Mouse (Mus musculus): ENCODE measurements around the gene 1500011B03Rik. TPM values are rescaled to one million over a fixed set of nuclear protein-coding genes. Genes with fewer than 3 reads are reported as not detected.
A peak's percentile ranks its signal among the peaks of the same experiment; 100 is the strongest.

The 1500011B03Rik gene
- polyA plus RNA-seq, 1 experiment from 2014 or later: 250 TPM

DNA sequence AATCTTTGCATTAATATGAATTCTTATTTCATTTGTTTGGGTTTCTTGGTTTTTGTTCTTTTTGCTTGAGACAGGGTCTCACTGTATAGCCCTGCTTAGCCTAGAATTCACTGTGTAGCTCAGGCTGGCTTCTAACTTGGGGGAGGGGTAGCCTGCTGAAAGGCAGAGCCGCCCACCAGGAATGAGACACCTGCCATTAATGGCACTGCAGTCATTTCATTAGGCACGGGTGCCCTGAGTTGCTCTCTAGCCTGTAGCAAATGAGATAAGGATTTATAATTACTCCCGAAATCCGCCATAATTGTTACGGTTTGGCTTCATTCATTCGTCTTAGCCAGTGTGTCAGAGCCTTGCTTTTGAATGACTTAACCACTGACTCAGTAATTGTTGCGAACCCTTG is 47.1 kb downstream of the 1500011B03Rik start:
- H3K36me3 ChIP-seq (ENCODE audit: control insufficient read depth, insufficient read depth): no peaks in the 10 kb centered on the region
- H3K4me1 ChIP-seq (replicated peaks; ENCODE audit: control insufficient read depth, insufficient read depth, low read length): peaks cover 39% of the 10 kb centered on the region
- H3K4me2 ChIP-seq (ENCODE audit: low read length): peak overlapping the region; percentile 98
- no peak for ATAC-seq
- H3K27ac ChIP-seq (ENCODE audit: low read length): no peak overlapping the region
- WGBS: 44% methylated on average over 7 of the region's 7 CpGs
- no peaks in the 10 kb centered on the region for H3K9me3 ChIP-seq (ENCODE audit: control insufficient read depth, low read length)
- H3K9ac ChIP-seq (replicated peaks; ENCODE audit: low read depth, low read length): no peak overlapping the region
- peak overlapping the region; percentile 98 for H3K4me3 ChIP-seq (replicated peaks; ENCODE audit: low read length)
- no peaks in the 10 kb centered on the region for H3K27me3 ChIP-seq (replicated peaks; ENCODE audit: control insufficient read depth, insufficient read depth, low read length)

DNA sequence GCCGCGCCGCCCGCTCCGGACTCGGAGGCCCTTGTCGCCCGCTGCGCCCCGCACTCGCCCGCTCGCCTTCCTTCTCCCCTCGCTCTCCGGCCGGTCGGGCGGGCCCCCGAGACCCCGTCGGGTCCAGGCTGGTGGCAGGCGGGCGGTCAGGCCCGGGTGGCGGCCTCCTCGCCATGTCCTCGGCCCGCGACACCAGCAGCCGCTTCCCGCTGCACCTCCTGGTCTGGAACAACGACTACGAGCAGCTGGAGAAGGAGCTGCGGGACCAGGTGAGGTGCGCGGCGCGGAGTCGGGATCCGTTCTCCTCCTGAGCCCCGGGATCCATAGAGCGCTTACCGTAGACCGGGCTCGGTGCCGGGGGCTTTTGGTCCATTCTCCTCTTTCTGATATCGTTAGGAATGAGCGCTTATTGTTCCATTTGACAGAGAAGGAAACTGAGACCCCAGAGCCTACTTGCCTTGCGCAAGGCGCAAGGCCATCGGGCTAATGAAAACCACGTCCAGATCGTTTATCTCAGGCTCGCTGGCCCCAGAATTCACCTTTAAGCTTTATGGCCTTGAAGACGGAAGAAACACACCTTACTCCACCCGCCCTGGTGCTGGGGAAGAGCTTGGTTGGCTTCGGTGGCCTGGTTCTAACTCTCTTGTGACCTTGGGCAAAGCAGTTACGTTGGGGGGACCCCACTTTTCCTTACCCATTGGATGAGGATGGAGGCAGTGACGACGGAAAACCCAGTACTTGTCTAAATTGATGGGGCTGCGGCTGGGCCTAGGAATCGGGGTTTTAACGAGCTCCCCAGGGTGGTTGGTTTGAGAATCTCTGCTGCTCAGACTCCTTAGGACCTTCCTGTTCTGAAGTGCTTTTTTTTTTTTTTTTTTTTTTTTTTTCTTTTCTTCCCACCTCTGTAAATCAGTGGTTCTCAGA is 48.0 kb downstream of the 1500011B03Rik start, which contains the start of gene Git2:
TSS of gene Git2 (minus strand) at position 462 of the 924 bp plus-strand sequence.
- peak within 1 kb of the TSS; percentile 77 for H3K9ac ChIP-seq (replicated peaks; ENCODE audit: low read depth, low read length)
- H3K36me3 ChIP-seq (ENCODE audit: control insufficient read depth, insufficient read depth): no peaks in the 10 kb centered on the region
- no peak for ATAC-seq
- peaks cover 39% of the 10 kb centered on the region for H3K4me1 ChIP-seq (replicated peaks; ENCODE audit: control insufficient read depth, insufficient read depth, low read length)
- peak within 1 kb of the TSS; percentile 89 for H3K27ac ChIP-seq (ENCODE audit: low read length)
- H3K27me3 ChIP-seq (replicated peaks; ENCODE audit: control insufficient read depth, insufficient read depth, low read length): no peaks in the 10 kb centered on the region
- H3K4me2 ChIP-seq (ENCODE audit: low read length): peak within 1 kb of the TSS; percentile 98
- no peaks in the 10 kb centered on the region for H3K9me3 ChIP-seq (ENCODE audit: control insufficient read depth, low read length)
- 1% methylated on average over 62 of the region's 63 CpGs for WGBS
- peak within 1 kb of the TSS; percentile 98 for H3K4me3 ChIP-seq (replicated peaks; ENCODE audit: low read length)

DNA sequence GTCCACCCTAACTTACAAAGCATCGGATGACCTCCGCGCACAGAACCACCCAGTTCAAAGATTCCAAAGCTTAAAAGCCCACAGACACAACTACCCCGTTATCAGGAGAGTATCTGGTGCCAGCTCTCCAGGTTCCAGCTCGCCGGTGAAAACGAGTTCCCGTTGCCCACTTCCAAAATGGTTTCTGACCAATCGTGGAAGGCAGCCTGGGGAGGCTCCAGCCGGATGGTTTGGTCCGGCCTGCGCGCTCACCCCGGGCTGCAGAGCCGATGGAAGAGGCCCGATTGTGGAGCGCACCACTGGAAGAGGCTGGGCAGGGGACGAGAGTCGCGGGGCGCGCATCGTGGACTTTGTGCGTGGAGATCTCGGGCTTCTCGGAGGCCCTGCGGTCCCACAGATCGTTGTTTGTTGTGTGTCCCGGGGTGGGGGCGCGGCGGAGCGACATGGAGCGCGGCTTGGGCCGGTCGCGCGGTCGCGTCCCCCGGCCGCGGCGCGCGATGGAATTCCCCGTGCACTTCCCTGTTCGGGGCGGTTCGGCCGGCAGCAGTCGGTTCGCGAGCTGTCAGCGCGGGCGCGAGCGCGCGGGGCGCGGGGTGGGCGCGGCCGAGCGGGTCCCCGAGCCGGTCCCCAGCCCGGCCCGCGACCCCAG is 48.7 kb downstream of the 1500011B03Rik start, which contains the start of gene Ankrd13a:
TSS of gene Ankrd13a (plus strand) at position 275 of the 649 bp plus-strand sequence.
- Histone ChIP-seq H3K27me3 (replicated peaks; ENCODE audit: control insufficient read depth, insufficient read depth, low read length) (no peaks in the 10 kb centered on the region), H3K9me3 (ENCODE audit: control insufficient read depth, low read length) (no peaks in the 10 kb centered on the region), H3K4me3 (replicated peaks; ENCODE audit: low read length) (peak within 1 kb of the TSS; percentile 98), H3K4me2 (ENCODE audit: low read length) (peak within 1 kb of the TSS; percentile 98), H3K4me1 (replicated peaks; ENCODE audit: control insufficient read depth, insufficient read depth, low read length) (peaks cover 39% of the 10 kb centered on the region), H3K36me3 (ENCODE audit: control insufficient read depth, insufficient read depth) (no peaks in the 10 kb centered on the region), H3K27ac (ENCODE audit: low read length) (peak within 1 kb of the TSS; percentile 89), H3K9ac (replicated peaks; ENCODE audit: low read depth, low read length) (peak within 1 kb of the TSS; percentile 77)
- peak; percentile 90 for ATAC-seq
- WGBS: under 1% methylated on average over 49 of the region's 73 CpGs

DNA sequence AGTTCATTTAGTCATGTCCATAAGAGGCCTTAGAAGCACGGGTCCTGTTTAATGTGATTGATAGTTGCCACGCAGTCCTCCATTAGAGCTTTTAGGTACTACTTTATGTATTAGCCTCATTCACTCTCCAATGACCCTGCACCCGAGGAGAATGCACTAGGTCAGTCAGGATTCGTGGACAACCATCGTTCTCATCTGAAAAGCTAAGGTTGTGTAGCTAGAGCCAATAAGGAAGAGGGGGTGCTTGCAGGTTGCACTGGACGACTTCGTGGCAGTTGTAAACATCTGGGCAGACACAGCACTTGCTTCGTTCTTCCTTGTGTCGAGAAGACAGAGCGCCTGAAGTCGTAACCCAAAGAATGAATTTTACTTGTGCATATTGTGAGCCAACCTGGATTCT is 49.5 kb downstream of the 1500011B03Rik start:
- ATAC-seq: no peak
- Histone ChIP-seq H3K27me3 (replicated peaks; ENCODE audit: control insufficient read depth, insufficient read depth, low read length) (no peaks in the 10 kb centered on the region), H3K4me1 (replicated peaks; ENCODE audit: control insufficient read depth, insufficient read depth, low read length) (peaks cover 39% of the 10 kb centered on the region), H3K9ac (replicated peaks; ENCODE audit: low read depth, low read length) (peak overlapping the region; percentile 77), H3K9me3 (ENCODE audit: control insufficient read depth, low read length) (no peaks in the 10 kb centered on the region), H3K27ac (ENCODE audit: low read length) (peak overlapping the region; percentile 89), H3K4me2 (ENCODE audit: low read length) (peak overlapping the region; percentile 98), H3K36me3 (ENCODE audit: control insufficient read depth, insufficient read depth) (no peaks in the 10 kb centered on the region), H3K4me3 (replicated peaks; ENCODE audit: low read length) (peak overlapping the region; percentile 98)
- 1% methylated on average over 11 of the region's 11 CpGs for WGBS

DNA sequence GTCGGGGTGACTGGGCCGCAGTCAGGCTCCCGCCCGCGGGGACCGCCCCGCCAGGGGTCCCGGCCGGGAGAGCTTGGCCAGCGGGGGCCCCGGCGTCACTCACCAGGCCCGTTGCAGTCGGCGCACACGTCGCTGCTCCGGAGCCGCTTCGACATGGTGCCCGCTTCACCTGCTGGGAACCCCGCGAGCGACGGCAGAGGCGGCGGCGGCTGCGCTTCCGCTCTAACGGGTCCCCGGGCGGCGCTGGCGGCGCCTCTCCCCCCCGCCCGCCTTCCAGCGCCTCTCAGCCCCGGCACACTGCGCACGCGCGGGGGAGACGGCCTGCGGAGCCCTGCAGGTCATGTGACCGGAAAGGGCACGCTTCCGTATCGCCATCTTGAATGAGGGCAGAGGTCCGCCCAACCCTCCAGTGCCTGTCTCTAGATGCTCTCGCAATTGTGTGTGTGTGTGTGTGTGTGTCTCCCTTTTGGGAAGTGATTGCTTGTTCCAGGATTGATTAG is 50.0 kb downstream of the 1500011B03Rik start:
- Histone ChIP-seq H3K9ac (replicated peaks; ENCODE audit: low read depth, low read length) (peak overlapping the region; percentile 94), H3K27me3 (replicated peaks; ENCODE audit: control insufficient read depth, insufficient read depth, low read length) (no peaks in the 10 kb centered on the region), H3K4me1 (replicated peaks; ENCODE audit: control insufficient read depth, insufficient read depth, low read length) (peaks cover 39% of the 10 kb centered on the region), H3K36me3 (ENCODE audit: control insufficient read depth, insufficient read depth) (no peaks in the 10 kb centered on the region), H3K4me3 (replicated peaks; ENCODE audit: low read length) (peak overlapping the region; percentile 98), H3K27ac (ENCODE audit: low read length) (peak overlapping the region; percentile 89), H3K9me3 (ENCODE audit: control insufficient read depth, low read length) (no peaks in the 10 kb centered on the region), H3K4me2 (ENCODE audit: low read length) (peak overlapping the region; percentile 98)
- peak; percentile 75 for ATAC-seq
- under 1% methylated on average over 52 of the region's 52 CpGs for WGBS

DNA sequence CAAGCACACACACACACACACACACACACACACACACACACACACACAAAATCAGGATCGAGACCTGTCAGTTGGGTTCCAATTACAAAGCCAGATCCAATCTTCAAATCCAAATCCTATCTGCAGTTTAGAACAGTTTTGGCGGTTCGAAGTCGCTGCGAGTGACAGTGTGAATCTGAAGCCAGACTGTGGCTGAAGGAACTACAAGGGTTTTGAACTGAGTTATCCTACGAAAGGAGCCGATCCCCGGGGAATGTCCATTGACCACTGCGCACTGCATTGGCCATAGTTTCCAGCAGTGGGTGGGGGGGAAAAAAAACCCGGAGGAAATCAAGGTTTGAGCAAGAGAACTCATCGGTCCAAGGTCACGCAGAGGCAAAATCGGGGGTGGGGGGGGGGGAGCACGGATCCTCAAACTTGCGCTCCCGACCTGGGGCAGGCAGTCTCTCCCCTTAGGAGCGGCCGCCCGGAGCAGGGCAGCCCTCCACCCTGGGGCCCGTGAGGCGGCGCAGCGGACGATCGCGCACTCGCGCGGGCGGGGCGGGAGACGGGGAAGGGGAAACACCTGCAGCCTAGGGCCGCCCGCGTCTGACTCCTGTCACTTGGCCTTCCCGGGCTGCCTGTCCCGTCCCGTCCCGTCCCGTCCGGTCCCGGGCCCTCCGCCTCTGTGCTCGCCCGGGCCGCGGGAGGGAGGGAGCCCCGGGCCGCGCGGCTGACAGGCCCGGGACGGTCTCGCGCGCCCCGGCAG is 50.6 kb downstream of the 1500011B03Rik start:
- Histone ChIP-seq H3K27ac (ENCODE audit: low read length) (peak overlapping the region; percentile 75), H3K9me3 (ENCODE audit: control insufficient read depth, low read length) (no peaks in the 10 kb centered on the region), H3K9ac (replicated peaks; ENCODE audit: low read depth, low read length) (peak overlapping the region; percentile 94), H3K36me3 (ENCODE audit: control insufficient read depth, insufficient read depth) (no peaks in the 10 kb centered on the region), H3K4me3 (replicated peaks; ENCODE audit: low read length) (peak overlapping the region; percentile 98), H3K27me3 (replicated peaks; ENCODE audit: control insufficient read depth, insufficient read depth, low read length) (no peaks in the 10 kb centered on the region), H3K4me1 (replicated peaks; ENCODE audit: control insufficient read depth, insufficient read depth, low read length) (peaks cover 35% of the 10 kb centered on the region), H3K4me2 (ENCODE audit: low read length) (peak overlapping the region; percentile 87)
- ATAC-seq: peak; percentile 43
- 2% methylated on average over 48 of the region's 57 CpGs for WGBS

DNA sequence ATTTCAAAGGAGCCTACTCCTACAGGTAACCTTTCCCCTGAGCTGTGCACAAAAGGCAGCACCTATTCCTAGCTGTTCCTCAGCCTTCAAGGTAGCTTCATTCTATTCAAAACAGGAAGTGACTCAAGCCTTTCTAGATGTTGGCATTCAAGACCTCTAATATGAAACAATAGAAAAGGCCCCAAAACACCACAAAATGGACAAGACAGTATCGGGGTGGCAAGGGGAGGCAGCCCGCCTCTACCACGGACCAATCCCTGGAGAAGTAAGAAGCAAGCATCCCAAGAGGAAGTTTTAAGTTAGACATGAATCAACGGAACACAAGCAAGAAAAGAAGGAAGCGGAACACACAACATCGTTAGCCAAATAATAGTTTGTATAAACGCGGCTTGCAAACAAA is 51.5 kb downstream of the 1500011B03Rik start:
- Histone ChIP-seq H3K4me3 (replicated peaks; ENCODE audit: low read length) (peak overlapping the region; percentile 98), H3K4me2 (ENCODE audit: low read length) (peak overlapping the region; percentile 87), H3K27me3 (replicated peaks; ENCODE audit: control insufficient read depth, insufficient read depth, low read length) (no peaks in the 10 kb centered on the region), H3K9ac (replicated peaks; ENCODE audit: low read depth, low read length) (no peak overlapping the region), H3K4me1 (replicated peaks; ENCODE audit: control insufficient read depth, insufficient read depth, low read length) (peaks cover 31% of the 10 kb centered on the region), H3K36me3 (ENCODE audit: control insufficient read depth, insufficient read depth) (no peaks in the 10 kb centered on the region), H3K27ac (ENCODE audit: low read length) (no peak overlapping the region), H3K9me3 (ENCODE audit: control insufficient read depth, low read length) (no peaks in the 10 kb centered on the region)
- WGBS: 47% methylated on average over 8 of the region's 8 CpGs
- no peak for ATAC-seq

DNA sequence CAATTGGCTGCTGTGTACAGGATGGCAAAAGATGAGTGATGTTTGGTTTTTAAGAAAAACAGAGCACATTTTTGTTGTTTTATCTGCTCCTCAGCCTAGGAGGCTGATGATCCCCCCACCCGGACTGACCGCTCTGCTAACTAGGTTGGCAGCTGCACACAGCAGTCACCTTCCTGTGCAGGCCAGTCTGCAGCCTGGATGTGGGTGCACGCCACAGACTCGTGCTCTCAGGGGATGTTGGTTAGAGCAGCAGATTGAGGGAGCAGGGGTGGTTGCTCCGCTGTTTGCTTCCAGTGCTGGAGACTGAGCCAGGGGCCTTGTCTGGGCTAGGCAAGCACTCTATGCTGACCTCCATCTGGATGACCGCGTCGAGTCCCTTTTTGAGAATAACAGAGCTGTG is 53.5 kb downstream of the 1500011B03Rik start:
- no peaks in the 10 kb centered on the region for H3K9me3 ChIP-seq (ENCODE audit: control insufficient read depth, low read length)
- no peak overlapping the region for H3K27ac ChIP-seq (ENCODE audit: low read length)
- H3K27me3 ChIP-seq (replicated peaks; ENCODE audit: control insufficient read depth, insufficient read depth, low read length): no peaks in the 10 kb centered on the region
- ATAC-seq: no peak
- H3K4me1 ChIP-seq (replicated peaks; ENCODE audit: control insufficient read depth, insufficient read depth, low read length): peaks cover 17% of the 10 kb centered on the region
- H3K9ac ChIP-seq (replicated peaks; ENCODE audit: low read depth, low read length): no peak overlapping the region
- WGBS: 91% methylated on average over 8 of the region's 8 CpGs
- H3K4me2 ChIP-seq (ENCODE audit: low read length): no peak overlapping the region
- H3K36me3 ChIP-seq (ENCODE audit: control insufficient read depth, insufficient read depth): 0 out of 2 replicates have a peak, but pooled peaks cover 2% of the 10 kb centered on the region
- no peak overlapping the region for H3K4me3 ChIP-seq (replicated peaks; ENCODE audit: low read length)

Data from forebrain, embryonic 16.5 days (tissue).